Mouse (Mus musculus): ENCODE measurements around the gene Meis3. TPM values are rescaled to one million over a fixed set of nuclear protein-coding genes. Genes with fewer than 3 reads are reported as not detected.

The Meis3 gene
- polyA plus RNA-seq, 1 experiment from 2014 or later, result 161 TPM

GRCm38 (mm10) chr7:16201136-16201535, 26.2 kb downstream of the Meis3 start:
- H3K4me2 ChIP-seq, result no peak overlapping the region
- H3K36me3 ChIP-seq, result peaks cover 97% of the 10 kb centered on the region
- H3K9me3 ChIP-seq, result no peaks in the 10 kb centered on the region
- WGBS, result 85% methylated on average over 6 of the region's 6 CpGs
- H3K4me3 ChIP-seq, result no peak overlapping the region
- no peak overlapping the region for H3K27ac ChIP-seq (replicated peaks)
- no peak overlapping the region for H3K9ac ChIP-seq
- no peak for ATAC-seq (ENCODE audit: low read depth)
- H3K27me3 ChIP-seq, result no peaks in the 10 kb centered on the region
- 0 out of 2 replicates have a peak, but pooled peaks cover 4% of the 10 kb centered on the region for H3K4me1 ChIP-seq (replicated peaks)

DNA sequence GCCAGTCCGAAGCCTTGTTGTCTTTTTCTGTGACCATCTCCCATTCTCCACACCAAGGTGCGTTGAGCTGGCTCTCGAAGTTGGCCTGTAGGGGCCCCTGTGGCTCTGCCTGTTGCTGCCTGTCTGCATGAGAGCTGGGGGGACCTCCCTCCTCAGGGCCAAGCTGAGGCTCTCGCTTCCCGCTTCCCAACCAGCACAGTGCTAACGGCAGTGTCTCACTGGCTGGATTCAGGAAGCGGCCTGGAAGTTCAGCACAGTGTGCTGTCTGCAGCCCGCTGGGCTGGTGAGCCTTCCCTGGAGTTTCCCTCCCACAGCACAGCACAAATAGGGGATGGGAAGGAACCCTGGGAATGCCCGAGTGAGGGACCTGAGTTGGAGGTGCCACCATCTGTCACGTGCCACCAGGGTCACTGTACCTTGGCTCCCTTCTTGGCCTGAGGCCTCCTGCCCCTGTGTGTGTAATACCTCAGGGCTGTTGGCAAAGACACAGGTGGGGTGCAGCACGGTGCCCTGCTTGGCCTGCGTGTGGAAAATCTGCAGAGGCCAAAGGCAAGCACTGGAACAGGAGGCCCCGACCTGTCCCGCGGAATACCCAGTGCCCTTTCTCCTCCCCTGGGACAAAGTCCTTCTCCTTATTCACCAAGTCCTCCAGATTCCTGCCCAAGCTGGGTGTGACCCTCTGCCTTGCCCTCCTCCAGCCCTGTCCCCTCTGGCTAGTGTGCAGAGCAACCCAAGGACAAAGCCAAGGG, 28.0 kb downstream of the Meis3 start:
- no peak for ATAC-seq (ENCODE audit: low read depth)
- H3K27ac ChIP-seq (replicated peaks), result no peak overlapping the region
- WGBS, result 85% methylated on average over 15 of the region's 15 CpGs

DNA sequence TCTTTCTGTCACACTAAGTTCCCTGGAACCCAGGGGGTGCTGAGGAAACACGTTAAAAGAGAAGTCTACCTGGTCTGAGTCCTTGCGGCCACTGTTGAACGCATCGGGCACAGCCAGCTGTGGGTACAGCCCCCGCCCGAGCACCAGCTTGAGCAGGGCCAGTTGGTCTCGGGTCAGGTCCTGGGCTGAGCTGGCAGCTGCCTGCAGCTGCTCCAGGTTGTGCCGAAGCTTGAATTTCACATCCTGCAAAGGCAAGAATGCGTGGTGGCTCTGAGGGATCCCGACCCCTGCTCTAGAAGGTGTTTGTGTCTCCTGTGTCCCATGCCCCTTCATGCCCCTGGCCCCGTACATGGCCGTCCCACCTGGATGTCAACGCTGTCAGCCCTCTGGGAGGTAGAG, 28.6 kb downstream of the Meis3 start:
- peaks cover 94% of the 10 kb centered on the region for H3K36me3 ChIP-seq
- WGBS, result 91% methylated on average over 13 of the region's 13 CpGs

More for the DNA sequence above, 28.0 kb downstream of the Meis3 start:
- Histone ChIP-seq H3K27me3 (no peaks in the 10 kb centered on the region), H3K36me3 (peaks cover 97% of the 10 kb centered on the region), H3K9ac (no peak overlapping the region), H3K4me3 (no peak overlapping the region), H3K4me1 (replicated peaks) (no peaks in the 10 kb centered on the region), H3K4me2 (no peak overlapping the region), H3K9me3 (no peaks in the 10 kb centered on the region)

GRCm38 (mm10) chr7:16204791-16205190, 29.9 kb downstream of the Meis3 start:
- Histone ChIP-seq H3K27me3 (no peaks in the 10 kb centered on the region), H3K9ac (no peak overlapping the region), H3K4me1 (replicated peaks) (no peaks in the 10 kb centered on the region), H3K4me3 (no peak overlapping the region), H3K9me3 (no peaks in the 10 kb centered on the region), H3K36me3 (peaks cover 94% of the 10 kb centered on the region), H3K4me2 (no peak overlapping the region), H3K27ac (replicated peaks) (no peak overlapping the region)
- no peak for ATAC-seq (ENCODE audit: low read depth)
- WGBS, result 81% methylated on average over 9 of the region's 9 CpGs

More for the DNA sequence above, 28.6 kb downstream of the Meis3 start:
- no peak overlapping the region for H3K4me3 ChIP-seq
- H3K9ac ChIP-seq, result no peak overlapping the region
- no peak overlapping the region for H3K4me2 ChIP-seq
- H3K27me3 ChIP-seq, result no peaks in the 10 kb centered on the region
- H3K4me1 ChIP-seq (replicated peaks), result no peaks in the 10 kb centered on the region
- H3K27ac ChIP-seq (replicated peaks), result no peak overlapping the region
- H3K9me3 ChIP-seq, result no peaks in the 10 kb centered on the region
- ATAC-seq (ENCODE audit: low read depth), result no peak

- no peaks in the 10 kb centered on the region for H3K4me1 ChIP-seq (replicated peaks)
- no peak for ATAC-seq (ENCODE audit: low read depth)
- H3K4me2 ChIP-seq, result no peak overlapping the region
- no peak overlapping the region for H3K27ac ChIP-seq (replicated peaks)
- WGBS, result 86% methylated on average over 7 of the region's 7 CpGs
- no peaks in the 10 kb centered on the region for H3K9me3 ChIP-seq
- H3K36me3 ChIP-seq, result peaks cover 95% of the 10 kb centered on the region
- H3K9ac ChIP-seq, result no peak overlapping the region
- no peaks in the 10 kb centered on the region for H3K27me3 ChIP-seq
- no peak overlapping the region for H3K4me3 ChIP-seq
Measured at GRCm38 (mm10) chr7:16207076-16207475, 32.2 kb downstream of the Meis3 start.

DNA sequence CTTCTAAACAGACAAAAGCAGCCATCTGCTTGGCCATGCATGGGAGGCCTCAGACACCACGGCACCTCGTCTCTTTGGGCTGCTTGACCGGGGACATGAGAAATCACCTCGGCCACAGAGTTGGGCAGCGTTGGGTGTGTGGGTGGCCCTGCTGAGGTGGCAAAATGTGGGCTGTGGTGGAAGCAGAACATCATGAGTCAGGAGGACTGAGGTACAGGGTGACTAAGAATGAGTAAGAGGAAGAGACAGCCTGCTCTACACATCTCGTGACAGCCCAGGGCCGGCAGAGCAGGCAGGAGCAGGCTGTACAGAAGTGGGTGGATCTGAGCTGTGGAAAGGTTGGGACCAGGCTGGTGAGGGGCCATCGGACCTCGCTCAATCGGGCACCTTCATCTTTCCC, 32.6 kb downstream of the Meis3 start:
- no peak overlapping the region for H3K27ac ChIP-seq (replicated peaks)
- no peaks in the 10 kb centered on the region for H3K9me3 ChIP-seq
- no peak for ATAC-seq (ENCODE audit: low read depth)
- no peak overlapping the region for H3K4me2 ChIP-seq
- H3K4me3 ChIP-seq, result no peak overlapping the region
- H3K27me3 ChIP-seq, result no peaks in the 10 kb centered on the region
- 90% methylated on average over 10 of the region's 10 CpGs for WGBS
- no peak overlapping the region for H3K9ac ChIP-seq
- H3K36me3 ChIP-seq, result peaks cover 93% of the 10 kb centered on the region
- H3K4me1 ChIP-seq (replicated peaks), result no peaks in the 10 kb centered on the region

DNA sequence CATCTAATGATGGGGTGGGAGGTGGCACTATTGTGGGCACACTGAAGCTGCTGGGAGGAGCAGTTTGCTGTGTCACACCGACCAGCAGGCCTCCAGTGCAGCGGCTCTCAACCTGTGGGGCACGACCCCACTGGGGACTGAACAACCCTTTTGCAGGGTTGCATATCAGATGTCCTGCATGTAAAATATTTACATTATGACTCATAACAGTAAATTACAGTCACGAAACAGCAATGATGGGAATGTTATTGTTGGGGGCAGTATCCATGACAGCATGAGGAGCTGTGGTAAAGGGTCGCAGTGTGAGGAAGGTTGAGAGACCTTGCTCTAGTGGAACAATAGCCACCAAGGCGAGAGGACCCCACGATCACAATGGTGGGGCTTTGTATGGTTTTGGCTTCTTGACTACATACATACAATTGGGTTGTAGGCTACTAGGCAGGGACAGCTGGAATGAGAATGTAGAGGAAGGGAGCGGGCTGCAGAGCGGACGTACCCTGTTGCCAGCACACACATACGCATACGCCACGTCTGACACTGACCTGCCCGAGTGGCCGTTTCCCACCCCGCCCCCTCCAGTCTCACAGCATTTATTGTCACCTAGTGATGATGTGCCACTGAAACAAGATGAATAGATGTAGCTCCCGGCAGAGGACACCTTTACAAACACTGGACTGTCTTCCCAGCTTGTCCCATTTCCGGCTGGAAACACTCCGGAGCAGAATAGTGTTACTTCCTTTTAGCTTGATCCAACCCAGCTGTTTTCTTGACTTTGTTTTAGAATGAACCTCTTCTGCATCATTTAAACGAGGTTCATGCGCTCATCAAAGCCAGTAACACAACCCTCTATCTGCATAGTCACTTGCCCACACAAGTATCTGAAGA, 34.1 kb downstream of the Meis3 start:
- Histone ChIP-seq H3K4me1 (replicated peaks) (no peaks in the 10 kb centered on the region), H3K4me3 (no peak overlapping the region), H3K9ac (no peak overlapping the region), H3K4me2 (no peak overlapping the region), H3K27me3 (no peaks in the 10 kb centered on the region), H3K9me3 (no peaks in the 10 kb centered on the region), H3K27ac (replicated peaks) (no peak overlapping the region), H3K36me3 (peaks cover 93% of the 10 kb centered on the region)
- ATAC-seq (ENCODE audit: low read depth), result no peak
- 90% methylated on average over 21 of the region's 21 CpGs for WGBS

GRCm38 (mm10) chr7:16210862-16211365, 36.0 kb downstream of the Meis3 start:
- H3K36me3 ChIP-seq, result peaks cover 93% of the 10 kb centered on the region
- WGBS, result 79% methylated on average over 12 of the region's 12 CpGs
- H3K4me1 ChIP-seq (replicated peaks), result no peaks in the 10 kb centered on the region
- H3K9me3 ChIP-seq, result no peaks in the 10 kb centered on the region
- no peak overlapping the region for H3K4me3 ChIP-seq
- no peaks in the 10 kb centered on the region for H3K27me3 ChIP-seq
- H3K9ac ChIP-seq, result no peak overlapping the region; the same call in 1 of the 2 replicates
- H3K4me2 ChIP-seq, result no peak overlapping the region
- no peak overlapping the region for H3K27ac ChIP-seq (replicated peaks)
- ATAC-seq (ENCODE audit: low read depth), result no peak

GRCm38 (mm10) chr7:16213196-16213595, 38.3 kb downstream of the Meis3 start:
- Histone ChIP-seq H3K9ac (no peak overlapping the region), H3K27me3 (no peaks in the 10 kb centered on the region), H3K27ac (replicated peaks) (no peak overlapping the region), H3K4me3 (no peak overlapping the region), H3K4me1 (replicated peaks) (no peaks in the 10 kb centered on the region; the same call in 1 of the 2 replicates), H3K4me2 (no peak overlapping the region), H3K9me3 (no peaks in the 10 kb centered on the region), H3K36me3 (peaks cover 96% of the 10 kb centered on the region)
- WGBS, result 92% methylated on average over 6 of the region's 6 CpGs
- ATAC-seq (ENCODE audit: low read depth), result no peak

DNA sequence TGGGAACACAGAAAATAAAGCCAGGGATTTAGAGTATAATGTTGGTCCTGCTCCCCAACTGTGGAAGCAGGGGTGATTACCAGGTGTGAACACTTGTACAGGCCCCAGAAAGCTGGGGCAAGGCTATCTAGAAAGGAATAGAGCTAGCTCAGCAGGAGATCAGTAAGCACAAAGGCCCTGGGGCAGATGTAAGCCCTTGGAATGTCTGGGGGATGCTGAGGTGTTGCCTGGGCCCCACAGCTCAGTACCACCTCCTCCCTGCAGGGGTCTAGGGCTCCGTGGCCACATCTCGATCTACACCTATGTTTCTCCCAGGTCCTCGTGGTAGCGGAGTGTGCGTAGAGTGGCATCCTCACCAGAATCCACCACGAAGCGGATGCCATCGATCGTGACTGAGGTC, 39.1 kb downstream of the Meis3 start:
- Histone ChIP-seq H3K36me3 (peaks cover 95% of the 10 kb centered on the region), H3K4me3 (no peak overlapping the region), H3K27me3 (no peaks in the 10 kb centered on the region), H3K27ac (replicated peaks) (no peak overlapping the region), H3K9ac (no peak overlapping the region), H3K4me1 (replicated peaks) (no peaks in the 10 kb centered on the region; the same call in 1 of the 2 replicates), H3K4me2 (no peak overlapping the region), H3K9me3 (no peaks in the 10 kb centered on the region)
- WGBS, result 93% methylated on average over 9 of the region's 9 CpGs
- ATAC-seq (ENCODE audit: low read depth), result no peak

DNA sequence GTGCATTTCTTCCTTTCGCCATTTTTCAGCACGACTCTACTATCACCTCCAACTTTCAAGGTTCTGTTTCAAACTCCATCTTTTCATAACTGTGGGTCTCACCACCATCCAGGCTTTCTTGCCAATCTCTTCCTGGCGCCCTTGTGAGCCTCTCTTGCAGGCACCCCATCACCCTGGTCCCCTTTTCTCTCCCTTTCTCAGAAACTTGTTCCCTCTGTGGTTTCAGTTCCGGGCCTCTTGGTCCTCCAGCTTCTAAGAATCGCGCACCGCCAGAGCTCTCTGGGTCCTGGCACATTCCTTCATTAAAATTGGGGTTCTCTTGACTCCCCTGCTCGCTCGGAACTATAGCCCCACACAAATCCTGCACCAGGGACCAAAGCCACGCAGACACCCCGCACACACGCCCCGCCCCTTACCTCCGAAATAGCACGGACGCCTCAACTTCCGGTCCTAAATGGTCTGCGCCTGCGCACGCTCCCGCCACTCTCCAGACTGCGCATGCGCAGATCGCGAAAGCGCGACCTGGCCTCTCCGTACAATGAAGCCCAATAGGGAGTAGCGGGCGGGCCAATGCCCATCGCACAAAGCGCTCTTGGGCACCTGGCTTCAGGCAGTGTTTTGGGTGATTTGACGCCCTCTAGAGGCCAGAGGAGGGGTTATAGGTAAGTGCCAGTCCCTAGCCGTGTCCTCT, 46.8 kb downstream of the Meis3 start, which contains the start of gene Dhx34:
Gene Dhx34, minus strand, starts transcription at position 456 of the 691 bp plus-strand sequence.
- peaks cover 12% of the 10 kb centered on the region for H3K4me1 ChIP-seq (replicated peaks)
- 1% methylated on average over 34 of the region's 34 CpGs for WGBS
- H3K9me3 ChIP-seq, result no peaks in the 10 kb centered on the region
- peak; percentile 96 for ATAC-seq (ENCODE audit: low read depth)
- no peaks in the 10 kb centered on the region for H3K27me3 ChIP-seq
- H3K36me3 ChIP-seq, result peaks cover 19% of the 10 kb centered on the region
- peak within 1 kb of the TSS; percentile 86 for H3K4me2 ChIP-seq
- H3K4me3 ChIP-seq, result peak within 1 kb of the TSS; percentile 58
- peak within 1 kb of the TSS; percentile 79 for H3K9ac ChIP-seq
- H3K27ac ChIP-seq (replicated peaks), result peak within 1 kb of the TSS; percentile 78
